Mouse (Mus musculus): ENCODE results near the gene Tldc2. TPM values are rescaled to one million over a fixed set of nuclear protein-coding genes. Genes with fewer than 3 reads are reported as not detected.

Tldc2 gene
- polyA plus RNA-seq, 1 experiment from 2014 or later, result not detected

GRCm38 (mm10) chr2:157134479-157134931 lies 47.6 kb downstream of the Tldc2 start:
- no peaks in the 10 kb centered on the region for H3K27me3 ChIP-seq (replicated peaks)
- H3K36me3 ChIP-seq, result no peaks in the 10 kb centered on the region
- peak overlapping the region; percentile 95 for H3K4me2 ChIP-seq (replicated peaks)
- no peak overlapping the region for H3K27ac ChIP-seq
- peak overlapping the region; percentile 65 for H3K9ac ChIP-seq
- H3K4me3 ChIP-seq, result peak overlapping the region; percentile 65
- peak; percentile 78; the same call in 1 of the 2 replicates for ATAC-seq (ENCODE audit: low FRiP score, low read depth)
- no peaks in the 10 kb centered on the region for H3K4me1 ChIP-seq
- no peaks in the 10 kb centered on the region for H3K9me3 ChIP-seq
- under 1% methylated on average over 25 of the region's 25 CpGs for WGBS

GRCm38 (mm10) chr2:157135014-157135413 lies 48.2 kb downstream of the Tldc2 start, which contains the start of gene Samhd1:
Samhd1 (minus strand) TSS chr2:157135265.
- peak; percentile 88 for ATAC-seq (ENCODE audit: low FRiP score, low read depth)
- Histone ChIP-seq H3K9me3 (no peaks in the 10 kb centered on the region; the same call in 1 of the 2 replicates), H3K4me3 (peak within 1 kb of the TSS; percentile 65), H3K27ac (no peak within 1 kb of the TSS), H3K27me3 (replicated peaks) (no peaks in the 10 kb centered on the region), H3K4me2 (replicated peaks) (peak within 1 kb of the TSS; percentile 95), H3K4me1 (no peaks in the 10 kb centered on the region), H3K36me3 (no peaks in the 10 kb centered on the region), H3K9ac (peak within 1 kb of the TSS; percentile 65)
- WGBS, result under 1% methylated on average over 32 of the region's 32 CpGs

- no peak for ATAC-seq (ENCODE audit: low FRiP score, low read depth)
- 79% methylated on average over 10 of the region's 10 CpGs for WGBS
- peak overlapping the region; percentile 65; the same call in 1 of the 2 replicates for H3K9ac ChIP-seq
- H3K4me2 ChIP-seq (replicated peaks), result peak overlapping the region; percentile 95
- no peaks in the 10 kb centered on the region for H3K36me3 ChIP-seq
- H3K27me3 ChIP-seq (replicated peaks), result no peaks in the 10 kb centered on the region
- no peaks in the 10 kb centered on the region for H3K4me1 ChIP-seq
- peak overlapping the region; percentile 65; the same call in 1 of the 2 replicates for H3K4me3 ChIP-seq
- H3K9me3 ChIP-seq, result peaks cover 4% of the 10 kb centered on the region; the same call in 1 of the 2 replicates
- H3K27ac ChIP-seq, result no peak overlapping the region
Measured at GRCm38 (mm10) chr2:157135529-157136120, 48.8 kb downstream of the Tldc2 start.

- Histone ChIP-seq H3K4me3 (no peak overlapping the region), H3K9ac (no peak overlapping the region), H3K4me2 (replicated peaks) (no peak overlapping the region), H3K36me3 (no peaks in the 10 kb centered on the region), H3K4me1 (no peaks in the 10 kb centered on the region), H3K27ac (no peak overlapping the region), H3K9me3 (peaks cover 4% of the 10 kb centered on the region; the same call in 1 of the 2 replicates), H3K27me3 (replicated peaks) (no peaks in the 10 kb centered on the region)
- no peak for ATAC-seq (ENCODE audit: low FRiP score, low read depth)
- WGBS, result 92% methylated on average over 4 of the region's 4 CpGs
Measured at GRCm38 (mm10) chr2:157136176-157136575, 49.3 kb downstream of the Tldc2 start.

- H3K4me3 ChIP-seq, result no peak overlapping the region
- no peak for ATAC-seq (ENCODE audit: low FRiP score, low read depth)
- peaks cover 4% of the 10 kb centered on the region; the same call in 1 of the 2 replicates for H3K9me3 ChIP-seq
- WGBS, result 83% methylated on average over 2 of the region's 2 CpGs
- H3K4me2 ChIP-seq (replicated peaks), result no peak overlapping the region
- H3K27me3 ChIP-seq (replicated peaks), result no peaks in the 10 kb centered on the region
- H3K4me1 ChIP-seq, result no peaks in the 10 kb centered on the region
- H3K9ac ChIP-seq, result no peak overlapping the region
- no peak overlapping the region for H3K27ac ChIP-seq
- no peaks in the 10 kb centered on the region for H3K36me3 ChIP-seq
Measured at GRCm38 (mm10) chr2:157136646-157137045, 49.8 kb downstream of the Tldc2 start.

- no peak for ATAC-seq (ENCODE audit: low FRiP score, low read depth)
- no peak overlapping the region for H3K4me3 ChIP-seq
- H3K27ac ChIP-seq, result no peak overlapping the region
- H3K4me1 ChIP-seq, result no peaks in the 10 kb centered on the region
- H3K36me3 ChIP-seq, result no peaks in the 10 kb centered on the region
- peaks cover 4% of the 10 kb centered on the region; the same call in 1 of the 2 replicates for H3K9me3 ChIP-seq
- 91% methylated on average over 9 of the region's 9 CpGs for WGBS
- no peak overlapping the region for H3K9ac ChIP-seq
- no peak overlapping the region for H3K4me2 ChIP-seq (replicated peaks)
- H3K27me3 ChIP-seq (replicated peaks), result no peaks in the 10 kb centered on the region
Measured at GRCm38 (mm10) chr2:157137959-157138731, 51.3 kb downstream of the Tldc2 start.

- H3K27ac ChIP-seq, result no peak overlapping the region
- H3K27me3 ChIP-seq (replicated peaks), result no peaks in the 10 kb centered on the region
- WGBS, result 87% methylated on average over 5 of the region's 5 CpGs
- peaks cover 4% of the 10 kb centered on the region; the same call in 1 of the 2 replicates for H3K9me3 ChIP-seq
- no peaks in the 10 kb centered on the region for H3K4me1 ChIP-seq
- H3K4me2 ChIP-seq (replicated peaks), result no peak overlapping the region
- no peak for ATAC-seq (ENCODE audit: low FRiP score, low read depth)
- H3K4me3 ChIP-seq, result no peak overlapping the region
- no peak overlapping the region for H3K9ac ChIP-seq
- H3K36me3 ChIP-seq, result no peaks in the 10 kb centered on the region
Measured at GRCm38 (mm10) chr2:157138808-157139207, 52.0 kb downstream of the Tldc2 start.

GRCm38 (mm10) chr2:157139251-157139802 lies 52.5 kb downstream of the Tldc2 start:
- Histone ChIP-seq H3K9me3 (peaks cover 4% of the 10 kb centered on the region; the same call in 1 of the 2 replicates), H3K27ac (no peak overlapping the region), H3K9ac (no peak overlapping the region), H3K27me3 (replicated peaks) (no peaks in the 10 kb centered on the region), H3K4me1 (no peaks in the 10 kb centered on the region), H3K36me3 (no peaks in the 10 kb centered on the region), H3K4me3 (no peak overlapping the region), H3K4me2 (replicated peaks) (no peak overlapping the region)
- WGBS, result 92% methylated on average over 5 of the region's 5 CpGs
- no peak for ATAC-seq (ENCODE audit: low FRiP score, low read depth)

GRCm38 (mm10) chr2:157141962-157142361 lies 55.1 kb downstream of the Tldc2 start:
- no peak overlapping the region for H3K9ac ChIP-seq
- H3K4me3 ChIP-seq, result no peak overlapping the region
- 82% methylated on average over 4 of the region's 4 CpGs for WGBS
- H3K27me3 ChIP-seq (replicated peaks), result no peaks in the 10 kb centered on the region
- no peak overlapping the region for H3K4me2 ChIP-seq (replicated peaks)
- peaks cover 4% of the 10 kb centered on the region; the same call in 1 of the 2 replicates for H3K9me3 ChIP-seq
- H3K36me3 ChIP-seq, result peaks cover 9% of the 10 kb centered on the region; the same call in 1 of the 2 replicates
- H3K27ac ChIP-seq, result no peak overlapping the region
- no peak for ATAC-seq (ENCODE audit: low FRiP score, low read depth)
- no peaks in the 10 kb centered on the region for H3K4me1 ChIP-seq

GRCm38 (mm10) chr2:157144132-157144531 lies 57.3 kb downstream of the Tldc2 start:
- H3K4me3 ChIP-seq, result no peak overlapping the region
- H3K27me3 ChIP-seq (replicated peaks), result no peaks in the 10 kb centered on the region
- no peak overlapping the region for H3K9ac ChIP-seq
- H3K36me3 ChIP-seq, result peaks cover 23% of the 10 kb centered on the region
- H3K9me3 ChIP-seq, result peaks cover 4% of the 10 kb centered on the region; the same call in 1 of the 2 replicates
- no peak overlapping the region for H3K27ac ChIP-seq
- H3K4me1 ChIP-seq, result no peaks in the 10 kb centered on the region
- no peak overlapping the region for H3K4me2 ChIP-seq (replicated peaks)
- WGBS, result 83% methylated on average over 5 of the region's 5 CpGs
- no peak for ATAC-seq (ENCODE audit: low FRiP score, low read depth)

GRCm38 (mm10) chr2:157145173-157145572 lies 58.3 kb downstream of the Tldc2 start:
- Histone ChIP-seq H3K4me1 (no peaks in the 10 kb centered on the region), H3K9me3 (0 out of 2 replicates have a peak, but pooled peaks cover 4% of the 10 kb centered on the region), H3K27me3 (replicated peaks) (no peaks in the 10 kb centered on the region), H3K27ac (no peak overlapping the region), H3K4me2 (replicated peaks) (no peak overlapping the region), H3K36me3 (peaks cover 34% of the 10 kb centered on the region), H3K4me3 (no peak overlapping the region), H3K9ac (no peak overlapping the region)
- 83% methylated on average over 1 of the region's 1 CpGs for WGBS
- ATAC-seq (ENCODE audit: low FRiP score, low read depth), result no peak
